Mouse (Mus musculus): ENCODE measurements around the gene Pdgfa.

Pdgfa gene

DNA sequence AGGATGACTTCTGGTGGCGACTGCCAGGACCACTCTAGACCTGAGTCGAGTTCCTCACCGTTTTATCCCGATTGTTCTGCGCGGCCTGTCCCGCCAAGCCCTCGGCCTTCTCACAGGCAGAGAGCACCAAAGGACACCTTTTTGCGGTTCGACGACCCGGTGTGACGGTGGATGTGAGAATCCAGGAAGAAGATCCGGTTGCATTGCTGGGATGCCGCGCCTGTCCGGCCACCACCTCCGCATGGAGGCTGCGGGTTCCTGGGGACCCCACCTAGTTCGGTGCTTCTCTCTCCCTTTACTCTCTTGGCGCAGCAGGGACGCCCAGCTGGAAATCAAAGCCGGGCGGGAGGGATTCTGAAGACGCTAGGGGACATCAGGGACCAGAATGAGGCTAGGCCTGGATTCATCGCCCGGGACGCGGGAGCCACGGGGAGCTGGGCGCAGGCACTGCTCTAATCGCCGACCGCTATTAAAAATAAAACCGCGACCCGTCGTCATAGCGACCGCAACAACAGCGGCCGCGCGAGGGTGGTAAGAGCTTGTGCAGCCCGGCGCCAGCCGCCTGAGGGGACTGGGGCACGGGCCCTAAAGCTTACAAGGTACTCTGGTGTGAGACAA is at the start of gene Pdgfa:
Gene Pdgfa, minus strand, starts transcription at position 200 of the 618 bp plus-strand sequence.
- peak in 1 of 2 experiments; percentile 8 for DNase-seq (ENCODE audit: low spot score in 2 of 2)

DNA sequence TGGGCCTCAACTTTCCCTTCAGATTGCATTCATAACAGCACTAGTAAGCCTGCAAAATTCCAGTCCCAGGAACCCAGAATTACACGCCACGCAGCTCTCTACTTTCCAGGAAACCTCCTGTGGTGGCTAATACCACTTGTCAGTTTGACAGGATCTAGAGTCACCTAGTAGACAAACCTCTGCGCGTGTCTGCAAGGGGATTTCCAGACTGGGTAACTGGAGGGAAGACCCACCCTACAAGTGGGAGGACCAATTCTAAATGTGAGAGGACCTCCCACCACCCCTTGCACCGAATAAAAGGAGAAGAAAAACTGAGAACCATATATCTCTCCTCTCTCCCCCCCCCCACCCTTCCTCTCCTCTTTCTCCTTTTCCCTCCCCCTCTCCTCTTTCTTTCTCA is 49.5 kb upstream of the Pdgfa start:
- DNase-seq (ENCODE audit: low spot score in 2 of 2): peak; percentile 22 to 54

GRCm38 (mm10) chr5:139043546-139043945 is 46.4 kb upstream of the Pdgfa start:
- peak; percentile 28 to 59 for DNase-seq (ENCODE audit: low spot score in 2 of 2)

DNA sequence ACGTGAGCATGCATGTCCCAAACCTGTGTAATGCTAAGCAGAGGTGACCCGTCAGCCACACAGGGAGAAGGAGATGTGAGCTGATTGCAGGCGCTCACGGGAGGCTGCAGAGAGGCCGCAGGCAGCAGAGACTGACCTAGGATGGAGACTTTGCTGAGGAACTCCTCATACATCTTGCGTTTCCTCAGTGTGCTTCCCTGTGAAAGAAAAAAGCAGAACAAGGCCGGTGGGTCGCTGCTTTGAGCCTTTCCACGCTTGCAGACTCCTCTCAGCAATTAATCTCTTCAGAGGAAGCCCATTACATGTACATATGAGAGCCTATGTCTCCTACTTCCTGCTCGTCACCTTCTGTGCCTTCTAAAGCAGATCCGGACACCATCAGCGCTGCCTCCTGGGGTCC is 45.1 kb upstream of the Pdgfa start:
- DNase-seq (ENCODE audit: low spot score in 2 of 2): no peak

GRCm38 (mm10) chr5:139035171-139035570 is 38.0 kb upstream of the Pdgfa start:
- DNase-seq (ENCODE audit: low spot score in 2 of 2): no peak

DNA sequence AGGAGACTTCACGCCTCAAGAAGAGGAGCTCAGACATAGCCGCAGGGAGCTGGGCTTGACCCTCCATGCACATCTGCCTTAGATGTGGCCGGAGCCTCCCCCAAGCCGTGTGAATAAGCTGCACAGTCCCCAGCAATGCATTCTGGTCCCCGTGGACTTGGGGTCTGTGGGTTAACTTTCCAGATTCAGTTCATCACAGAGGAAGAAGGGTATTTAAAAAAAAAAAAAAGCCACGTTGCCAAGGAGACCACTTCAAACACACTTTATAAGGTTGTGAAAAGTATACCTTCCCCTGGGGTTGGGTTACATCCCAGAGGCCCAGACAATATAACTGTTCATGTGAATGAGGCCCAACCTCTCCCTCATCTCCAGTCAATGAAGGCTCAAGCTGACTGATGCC is 37.6 kb upstream of the Pdgfa start:
- DNase-seq (ENCODE audit: low spot score in 2 of 2): peak in 1 of 2 experiments; percentile 34

DNA sequence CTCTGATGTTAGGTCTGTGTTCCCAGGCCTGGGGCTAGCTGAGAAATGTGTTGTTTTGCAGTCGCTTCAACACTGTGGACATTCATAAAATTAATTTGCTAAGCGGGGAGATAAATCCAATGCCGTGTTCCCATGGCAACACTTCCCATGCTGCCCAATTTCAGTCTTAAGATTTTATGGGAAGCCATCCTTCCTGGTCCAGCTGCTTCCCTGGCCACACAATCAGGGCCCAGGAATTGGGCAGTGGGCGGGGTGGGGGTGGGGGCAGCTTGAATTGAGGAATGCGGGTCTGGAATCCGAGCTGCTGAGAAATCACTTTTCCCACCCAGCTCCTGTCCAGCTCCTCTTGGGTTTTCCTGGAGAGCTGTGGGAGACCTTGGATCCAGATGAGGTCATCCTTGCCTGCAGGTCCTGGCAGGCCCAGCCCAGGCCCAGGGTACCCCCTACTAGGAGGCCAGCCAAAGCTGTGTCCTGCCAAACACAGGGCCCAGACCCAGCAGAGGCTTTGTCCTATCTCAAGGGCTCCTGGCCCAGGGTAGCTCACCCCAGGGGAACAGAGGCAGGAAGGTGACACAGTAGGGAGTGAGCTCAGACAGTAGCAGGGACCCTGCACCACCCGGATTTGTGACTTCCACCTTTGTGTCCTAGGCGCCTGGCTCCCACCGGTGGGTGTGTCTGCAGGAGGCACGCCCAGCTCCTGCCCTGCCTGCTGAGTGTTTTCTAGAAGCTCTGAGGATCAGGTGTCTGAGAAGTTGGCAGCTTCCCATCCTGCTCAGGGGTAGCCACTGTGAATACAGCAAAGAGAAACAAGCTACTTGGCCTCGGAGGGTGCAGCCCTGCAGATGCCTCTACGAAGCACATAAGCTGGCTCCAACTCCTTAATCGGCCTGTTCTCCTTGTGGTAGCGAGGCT is 36.5 kb upstream of the Pdgfa start:
- no peak for DNase-seq (ENCODE audit: low spot score in 2 of 2)

DNA sequence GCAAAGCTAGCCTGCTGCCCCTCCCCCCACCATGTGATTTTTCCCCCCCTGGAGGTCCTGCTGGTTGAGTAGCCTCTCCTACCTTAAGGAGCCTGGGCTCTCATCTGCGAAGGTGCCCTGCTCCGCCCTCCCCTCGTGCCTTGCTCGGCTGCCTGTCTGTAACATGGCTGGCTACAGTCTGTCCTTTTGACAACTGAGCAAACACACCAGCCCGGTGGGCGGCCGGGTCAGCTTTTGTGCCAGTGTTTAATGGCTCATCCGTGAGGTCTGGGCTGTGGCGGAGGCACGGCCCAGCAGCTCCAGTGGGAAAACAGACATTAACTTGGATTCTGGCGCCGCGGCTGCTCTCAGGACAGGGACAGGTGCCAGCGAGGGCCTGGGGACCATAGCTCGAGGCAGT is 30.4 kb upstream of the Pdgfa start:
- no peak for DNase-seq (ENCODE audit: low spot score in 2 of 2)

DNA sequence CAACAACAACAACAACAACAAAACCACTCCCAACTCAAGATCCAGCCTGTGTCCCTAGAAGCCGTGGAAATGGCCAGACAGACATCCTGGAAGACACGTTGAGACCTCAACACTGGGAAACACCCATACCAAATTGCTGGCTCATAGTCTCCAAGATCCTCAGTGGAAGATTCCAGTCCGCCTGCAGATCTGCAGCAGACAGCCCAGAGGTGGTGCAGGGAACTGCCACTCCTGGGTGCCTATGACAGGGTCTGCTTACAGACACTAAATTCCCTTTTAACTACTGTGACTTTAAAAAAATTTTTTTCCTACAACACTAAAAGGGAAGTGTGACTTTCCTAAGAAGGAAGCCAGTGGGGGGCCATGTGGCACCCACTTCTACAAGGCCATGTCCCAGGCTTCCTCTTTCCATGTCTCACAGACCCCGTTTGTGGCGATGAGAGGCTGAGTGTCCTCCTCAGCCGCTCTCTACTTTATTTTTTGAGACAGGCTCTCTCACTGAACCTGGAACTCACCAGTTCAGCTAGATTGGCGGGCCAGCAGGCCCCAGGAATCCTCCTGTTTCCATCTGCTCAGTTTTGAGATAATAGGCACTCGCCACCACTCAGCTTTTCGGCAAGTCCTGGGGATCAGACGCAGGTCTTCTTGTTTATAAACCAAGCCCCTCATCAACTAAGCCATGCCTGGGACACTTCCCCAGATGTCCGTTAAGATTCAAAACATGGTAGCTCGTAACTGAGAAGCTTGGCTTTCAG is 27.4 kb upstream of the Pdgfa start:
- DNase-seq (ENCODE audit: low spot score in 2 of 2): no peak

GRCm38 (mm10) chr5:139020595-139020994 is 23.4 kb upstream of the Pdgfa start:
- no peak for DNase-seq (ENCODE audit: low spot score in 2 of 2)

- DNase-seq (ENCODE audit: low spot score in 2 of 2): peak; percentile 45 to 63
These were observed 20.4 kb upstream of the Pdgfa start for GRCm38 (mm10) chr5:139017371-139018124.

GRCm38 (mm10) chr5:139015097-139015496 is 17.9 kb upstream of the Pdgfa start:
- no peak for DNase-seq (ENCODE audit: low spot score in 2 of 2)

DNA sequence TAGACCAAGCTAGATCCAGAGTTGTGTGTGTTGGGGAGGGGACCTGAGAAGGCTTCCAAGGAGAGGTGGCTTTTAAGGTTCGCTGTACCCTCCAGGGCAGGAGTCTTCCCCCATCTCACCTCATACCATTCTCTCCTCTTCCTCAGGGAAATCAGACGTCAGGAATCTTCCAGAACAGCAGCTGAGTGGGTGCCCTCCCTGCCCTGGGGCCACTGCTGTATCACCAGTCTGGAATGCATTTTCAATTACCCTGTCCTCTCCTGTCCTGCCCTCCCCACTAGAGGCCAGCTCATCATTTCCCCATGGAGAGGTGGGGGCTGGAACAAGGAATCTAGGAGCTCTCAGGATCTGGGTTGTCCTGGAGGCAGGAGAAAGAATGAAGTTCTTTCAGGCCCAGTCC is 13.5 kb upstream of the Pdgfa start:
- DNase-seq (ENCODE audit: low spot score in 2 of 2): no peak

DNA sequence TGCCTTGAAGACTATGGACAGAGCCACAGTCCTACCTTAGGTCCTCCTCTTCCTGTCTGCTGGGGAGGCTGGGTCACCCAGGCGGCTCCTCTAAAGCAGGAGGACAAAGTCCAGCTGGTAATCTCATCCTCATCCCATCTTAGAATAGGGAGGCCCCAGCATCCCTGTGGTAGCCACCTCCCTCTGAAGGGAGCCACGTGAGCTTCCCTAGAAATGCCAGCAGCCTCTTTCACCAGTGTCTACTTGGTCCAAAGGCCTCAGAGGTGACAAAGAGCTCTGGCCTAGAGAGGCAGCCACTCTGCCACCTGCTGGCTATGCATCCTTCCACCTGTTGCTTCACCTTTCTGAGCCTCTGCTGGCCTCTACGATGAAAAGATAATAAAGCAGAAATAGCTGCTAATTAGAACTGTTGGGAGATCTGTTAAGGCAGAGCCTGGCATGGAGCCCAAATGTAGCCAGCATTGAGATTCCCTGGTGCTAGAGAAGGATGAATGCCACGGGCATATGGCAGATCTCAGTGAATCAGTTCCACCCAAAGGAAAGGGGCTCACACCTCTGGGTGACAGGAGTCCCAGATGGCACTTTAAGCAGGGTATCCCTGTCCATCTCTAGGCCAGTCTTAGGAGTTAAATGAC is 10.1 kb upstream of the Pdgfa start:
- no peak for DNase-seq (ENCODE audit: low spot score in 2 of 2)

GRCm38 (mm10) chr5:139004588-139004987 is 7.4 kb upstream of the Pdgfa start:
- DNase-seq (ENCODE audit: low spot score in 2 of 2): no peak

GRCm38 (mm10) chr5:138999716-139000115 is 2.5 kb upstream of the Pdgfa start:
- no peak for DNase-seq (ENCODE audit: low spot score in 2 of 2)

GRCm38 (mm10) chr5:138997936-138998580 is 888 bp upstream of the Pdgfa start:
- DNase-seq (ENCODE audit: low spot score in 2 of 2): no peak

DNA sequence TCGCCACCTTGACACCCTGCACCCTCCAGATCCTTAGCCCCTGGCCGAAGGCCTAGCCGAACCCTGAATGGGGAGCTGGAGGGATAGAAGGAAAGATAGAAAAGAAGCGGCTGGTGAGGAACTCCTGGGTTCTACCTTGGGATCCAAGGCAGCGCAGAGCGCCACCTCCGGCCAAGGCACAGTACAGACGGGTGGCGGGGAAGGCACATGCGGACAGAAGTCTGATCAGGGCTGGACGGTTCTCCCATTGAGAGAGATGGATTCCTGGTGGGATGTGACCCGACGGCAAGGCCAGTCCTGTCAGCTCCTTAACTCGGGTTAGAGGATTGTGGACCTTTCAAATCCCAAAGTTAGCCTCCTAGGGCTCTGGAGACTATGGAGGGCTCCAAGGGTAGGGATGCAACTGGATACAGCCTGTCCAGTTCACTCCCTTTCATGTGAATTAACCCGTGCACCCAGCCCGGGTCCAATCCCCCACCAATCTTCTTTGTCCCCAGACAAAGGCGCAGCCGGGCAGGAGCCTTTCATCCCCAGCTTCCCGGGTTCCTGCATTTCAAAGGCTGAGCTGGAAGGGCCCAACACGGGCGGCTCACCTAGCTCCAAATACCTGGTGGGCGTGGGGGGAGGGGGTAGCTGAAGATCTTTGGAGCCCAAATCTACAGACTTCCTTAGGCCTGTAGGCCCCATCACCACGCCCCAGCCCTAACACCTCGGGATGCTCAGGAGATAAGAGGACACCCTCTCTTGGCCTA is 672 bp downstream of the Pdgfa start:
- DNase-seq (ENCODE audit: low spot score in 2 of 2): no peak

DNA sequence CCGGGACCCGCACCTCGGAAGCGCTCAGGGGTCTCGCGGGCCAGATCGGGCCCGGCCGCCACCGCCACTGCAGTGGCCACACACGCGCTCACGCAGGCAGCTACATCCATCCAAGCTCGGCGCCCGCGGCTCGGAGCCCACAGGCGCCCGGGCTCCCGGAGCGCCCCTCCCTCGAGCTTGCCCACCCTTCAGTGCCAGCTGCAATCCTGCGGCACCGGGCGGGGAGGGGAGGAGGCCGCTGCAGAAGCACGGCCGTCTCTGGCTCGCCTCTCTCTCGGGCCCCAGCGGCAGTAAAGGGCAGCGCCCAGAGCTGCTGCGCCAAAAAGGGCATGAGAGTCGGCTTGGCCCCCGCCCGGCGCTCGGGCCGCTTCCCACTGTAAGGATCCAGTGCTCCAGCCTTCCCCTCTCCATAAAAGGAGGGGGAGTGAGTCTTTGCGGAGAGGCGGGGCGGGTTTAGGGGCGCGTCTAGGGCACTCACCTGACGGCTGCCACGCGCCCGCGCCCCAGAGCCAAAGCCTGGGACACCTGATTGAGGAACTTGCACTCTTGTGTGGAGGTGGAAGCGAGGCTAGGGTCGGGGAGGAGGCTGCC is 1.4 kb downstream of the Pdgfa start:
- no peak for DNase-seq (ENCODE audit: low spot score in 2 of 2)
